Mouse (Mus musculus) megakaryocyte, embryonic 14.5 days (primary cell): ENCODE data around the gene Fancm. TPM values are rescaled to one million over a fixed set of nuclear protein-coding genes. Genes with fewer than 3 reads are reported as not detected.
A peak's percentile ranks its signal among the peaks of the same experiment; 100 is the strongest.
"Not testable (repeated sequence)": the region's sequence is repeated elsewhere in the genome, so short reads cannot be mapped to it uniquely, and the experiment has no call there.

Experiments
- H3K27me3 ChIP-seq: replicated peaks from 2 replicates; pipeline ENCODE3; 2012; ENCODE audit warnings: inconsistent platforms
- H3K36me3 ChIP-seq: replicated peaks from 2 replicates; pipeline ENCODE3; 2012; ENCODE audit warnings: low read length, inconsistent platforms, mixed read lengths
- H3K4me1 ChIP-seq: 2 replicates; pipeline ENCODE4 v1.6.1; 2012; ENCODE audit warnings: inconsistent platforms
- H3K4me3 ChIP-seq: replicated peaks from 2 replicates; pipeline ENCODE3; 2012; ENCODE audit warnings: moderate library complexity, mild to moderate bottlenecking, inconsistent platforms
- H3K9me3 ChIP-seq: 2 replicates; pipeline ENCODE4 v1.6.1; 2012; ENCODE audit warnings: inconsistent platforms
- FLI1 ChIP-seq: IDR thresholded peaks from 2 replicates; pipeline ENCODE4 v1.6.1; 2012; ENCODE audit warnings: low read length, inconsistent platforms, mixed read lengths
- GATA1 ChIP-seq: IDR thresholded peaks from 3 replicates; pipeline ENCODE4 v1.6.1; 2012; ENCODE audit warnings: mixed read lengths, low read length, inconsistent platforms, borderline replicate concordance
- polyA plus RNA-seq: library from polyadenylated mRNA; stranded (reverse); fragments of >175 nt; gene quantifications from 2 replicates; pipeline ENCODE4 v1.2.3, GENCODE M21; 2012; ENCODE audit warnings: low replicate concordance; ENCODE audit not compliant: insufficient read depth

Fancm gene
- polyA plus RNA-seq, 1 experiment, result 0.26 TPM

GRCm38 (mm10) chr12:65068409-65068808 lies 7.0 kb upstream of the Fancm start:
- no peak for TF ChIP-seq GATA1
- no peak for TF ChIP-seq FLI1
- H3K4me3 ChIP-seq, result no peak overlapping the region
- no peaks in the 10 kb centered on the region for H3K27me3 ChIP-seq
- H3K4me1 ChIP-seq, result peaks cover 16% of the 10 kb centered on the region; the same call in 1 of the 2 replicates
- H3K9me3 ChIP-seq, result no peaks in the 10 kb centered on the region
- peaks cover 64% of the 10 kb centered on the region for H3K36me3 ChIP-seq

GRCm38 (mm10) chr12:65072911-65073610 lies 2.3 kb upstream of the Fancm start:
- Histone ChIP-seq H3K27me3 (no peaks in the 10 kb centered on the region), H3K9me3 (no peaks in the 10 kb centered on the region), H3K4me1 (peaks cover 39% of the 10 kb centered on the region), H3K4me3 (peak overlapping the region; percentile 98), H3K36me3 (peaks cover 22% of the 10 kb centered on the region)
- TF ChIP-seq GATA1 (no peak), FLI1 (no peak)

- H3K4me1 ChIP-seq, result peaks cover 39% of the 10 kb centered on the region
- H3K27me3 ChIP-seq, result no peaks in the 10 kb centered on the region
- H3K9me3 ChIP-seq, result no peaks in the 10 kb centered on the region
- H3K36me3 ChIP-seq, result peaks cover 18% of the 10 kb centered on the region
- TF ChIP-seq FLI1 (no peak), GATA1 (no peak)
- H3K4me3 ChIP-seq, result peak within 1 kb of the TSS; percentile 98
Measured at GRCm38 (mm10) chr12:65073611-65074178, 1.7 kb upstream of the Fancm start, which contains the start of gene Fkbp3. TSS of gene Fkbp3 (minus strand) at chr12:65074007.

GRCm38 (mm10) chr12:65074651-65075050 lies 752 bp upstream of the Fancm start:
- TF ChIP-seq FLI1 (no peak), GATA1 (no peak)
- H3K4me3 ChIP-seq, result peak overlapping the region; percentile 98
- H3K27me3 ChIP-seq, result no peaks in the 10 kb centered on the region
- no peaks in the 10 kb centered on the region for H3K9me3 ChIP-seq
- H3K36me3 ChIP-seq, result peaks cover 14% of the 10 kb centered on the region
- H3K4me1 ChIP-seq, result peaks cover 39% of the 10 kb centered on the region

- no peak for TF ChIP-seq FLI1
Measured at GRCm38 (mm10) chr12:65075733-65076310, 419 bp downstream of the Fancm start.

GRCm38 (mm10) chr12:65076906-65077305 lies 1.5 kb downstream of the Fancm start:
- Histone ChIP-seq H3K36me3 (peaks cover 11% of the 10 kb centered on the region), H3K4me3 (peak overlapping the region; percentile 59)

More at GRCm38 (mm10) chr12:65075733-65076310, 419 bp downstream of the Fancm start:
- peaks cover 39% of the 10 kb centered on the region for H3K4me1 ChIP-seq
- no peaks in the 10 kb centered on the region for H3K9me3 ChIP-seq
- peaks cover 15% of the 10 kb centered on the region for H3K36me3 ChIP-seq
- H3K4me3 ChIP-seq, result peak overlapping the region; percentile 98
- no peaks in the 10 kb centered on the region for H3K27me3 ChIP-seq

GRCm38 (mm10) chr12:65108746-65109145 lies 33.3 kb downstream of the Fancm start:
- Histone ChIP-seq H3K4me1 (peaks cover 12% of the 10 kb centered on the region), H3K4me3 (no peak overlapping the region), H3K36me3 (peaks cover 62% of the 10 kb centered on the region), H3K27me3 (no peaks in the 10 kb centered on the region), H3K9me3 (no peaks in the 10 kb centered on the region)
- no peak for TF ChIP-seq GATA1
- TF ChIP-seq FLI1, result no peak

More at GRCm38 (mm10) chr12:65076906-65077305, 1.5 kb downstream of the Fancm start:
- Histone ChIP-seq H3K27me3 (no peaks in the 10 kb centered on the region), H3K9me3 (no peaks in the 10 kb centered on the region), H3K4me1 (peaks cover 35% of the 10 kb centered on the region)
- TF ChIP-seq GATA1 (no peak), FLI1 (no peak)

GRCm38 (mm10) chr12:65111503-65111902 lies 36.1 kb downstream of the Fancm start:
- no peak overlapping the region for H3K4me3 ChIP-seq
- peaks cover 12% of the 10 kb centered on the region for H3K4me1 ChIP-seq
- TF ChIP-seq FLI1, result no peak
- TF ChIP-seq GATA1, result no peak
- peaks cover 61% of the 10 kb centered on the region for H3K36me3 ChIP-seq
- H3K27me3 ChIP-seq, result no peaks in the 10 kb centered on the region
- H3K9me3 ChIP-seq, result no peaks in the 10 kb centered on the region

GRCm38 (mm10) chr12:65112811-65113210 lies 37.4 kb downstream of the Fancm start:
- Histone ChIP-seq H3K4me3 (no peak overlapping the region), H3K9me3 (no peaks in the 10 kb centered on the region), H3K27me3 (no peaks in the 10 kb centered on the region), H3K4me1 (peaks cover 12% of the 10 kb centered on the region), H3K36me3 (peaks cover 61% of the 10 kb centered on the region)
- TF ChIP-seq GATA1, result no peak
- TF ChIP-seq FLI1, result no peak

GRCm38 (mm10) chr12:65113925-65114324 lies 38.5 kb downstream of the Fancm start:
- Histone ChIP-seq H3K27me3 (no peaks in the 10 kb centered on the region), H3K36me3 (peaks cover 61% of the 10 kb centered on the region), H3K4me3 (no peak overlapping the region), H3K4me1 (peaks cover 12% of the 10 kb centered on the region), H3K9me3 (no peaks in the 10 kb centered on the region)
- TF ChIP-seq FLI1 (no peak), GATA1 (no peak)

- peaks cover 59% of the 10 kb centered on the region for H3K36me3 ChIP-seq
- not testable (repeated sequence) for H3K9me3 ChIP-seq, H3K4me3 ChIP-seq, H3K27me3 ChIP-seq
- peaks cover 12% of the 10 kb centered on the region for H3K4me1 ChIP-seq
Measured at GRCm38 (mm10) chr12:65114978-65115377, 39.6 kb downstream of the Fancm start.
